Mouse (Mus musculus): ENCODE measurements around the gene Ear1. TPM values are rescaled to one million over a fixed set of nuclear protein-coding genes. Genes with fewer than 3 reads are reported as not detected.
"Not testable (repeated sequence)": the region's sequence is repeated elsewhere in the genome, so short reads cannot be mapped to it uniquely, and the experiment has no call there.

The Ear1 gene
- total RNA-seq, 2 experiments from 2014 or later = not detected

DNA sequence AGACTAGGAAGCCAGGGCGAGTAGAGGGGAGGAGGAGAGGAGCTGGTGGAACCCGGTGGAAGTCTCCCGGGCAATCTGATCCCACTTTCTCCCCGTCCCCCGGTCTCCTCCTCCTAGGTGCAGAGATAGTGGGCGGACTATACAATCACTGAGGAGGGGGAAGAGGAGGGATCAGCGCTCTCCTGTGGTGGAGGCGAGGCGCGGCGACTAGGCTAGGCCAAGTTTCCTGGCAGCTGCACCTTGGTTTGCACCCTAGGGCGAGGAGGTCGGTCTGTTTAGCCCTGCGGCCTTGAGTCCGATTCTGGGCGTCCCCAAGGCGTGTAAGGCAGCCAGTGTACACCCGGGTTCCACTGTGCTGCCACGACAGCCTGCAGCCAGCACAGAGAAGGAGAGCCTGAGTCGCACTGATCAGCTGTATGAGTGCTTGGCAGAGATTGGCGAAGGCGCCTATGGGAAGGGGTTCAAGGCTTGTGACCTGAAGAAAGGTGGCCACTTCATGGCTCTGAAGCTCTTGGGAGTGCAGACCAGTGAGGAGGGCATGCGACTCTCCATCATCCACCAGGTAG is 78.3 kb downstream of the Ear1 start:
- DNase-seq = not testable (repeated sequence)

DNA sequence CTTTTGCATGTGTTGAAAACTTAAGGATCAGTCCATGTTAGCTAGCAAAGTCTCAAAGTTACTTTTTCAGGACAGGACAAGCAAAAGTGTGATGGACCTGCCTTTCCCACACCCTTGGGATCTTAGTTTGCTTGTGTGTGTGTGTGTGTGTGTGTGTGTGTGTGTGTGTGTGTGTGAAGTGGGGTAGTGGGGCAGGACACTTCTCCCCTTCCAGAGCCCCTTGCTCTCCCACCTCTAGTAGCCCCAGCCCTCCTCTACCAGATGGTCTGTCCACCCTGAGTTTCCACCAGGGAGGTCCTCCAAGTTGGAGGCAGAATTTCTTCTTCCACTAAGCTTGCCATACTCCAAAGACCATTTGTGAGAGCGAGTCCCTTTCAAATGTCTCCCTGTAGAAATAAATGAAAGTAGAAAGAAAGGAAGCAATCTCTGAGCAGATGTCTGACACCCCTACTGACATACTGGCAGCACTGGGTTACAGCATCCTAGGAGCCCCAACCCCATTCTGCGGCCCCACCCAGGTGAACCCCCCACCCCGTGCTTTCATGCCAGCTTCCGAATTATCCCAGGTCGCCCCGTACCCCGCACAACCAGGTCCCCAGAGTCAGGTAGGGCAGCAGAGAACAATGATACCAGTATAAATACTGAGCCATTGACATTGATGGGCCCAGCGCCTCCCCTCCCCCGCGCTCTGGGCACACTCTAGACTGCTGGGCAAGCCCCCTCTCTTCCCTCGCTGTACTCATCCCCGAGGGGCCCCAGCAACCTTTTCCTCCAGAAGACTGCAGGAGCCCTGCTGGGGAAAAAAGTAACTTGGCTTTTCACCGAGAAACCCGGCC is 79.0 kb downstream of the Ear1 start:
- DNase-seq = no peak

DNA sequence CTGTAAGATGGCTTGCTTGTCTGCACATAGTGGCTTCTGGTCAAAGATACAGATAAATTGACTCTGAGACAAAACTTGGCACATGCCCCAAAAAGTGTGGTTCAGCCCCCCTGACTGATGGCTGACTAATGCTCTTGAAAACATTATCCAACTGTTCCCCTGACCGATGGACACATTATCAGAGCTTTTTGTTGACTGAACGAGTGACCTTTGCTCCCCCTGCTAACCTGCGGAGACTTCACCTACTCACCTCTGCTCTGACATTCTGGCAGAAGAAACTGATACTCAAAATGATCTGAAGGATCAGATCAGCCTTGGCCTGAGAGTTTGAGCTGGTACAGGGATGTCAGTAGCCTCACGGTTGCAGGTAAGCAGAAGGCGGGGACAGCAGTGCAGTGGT is 81.5 kb downstream of the Ear1 start:
- not testable (repeated sequence) for DNase-seq

DNA sequence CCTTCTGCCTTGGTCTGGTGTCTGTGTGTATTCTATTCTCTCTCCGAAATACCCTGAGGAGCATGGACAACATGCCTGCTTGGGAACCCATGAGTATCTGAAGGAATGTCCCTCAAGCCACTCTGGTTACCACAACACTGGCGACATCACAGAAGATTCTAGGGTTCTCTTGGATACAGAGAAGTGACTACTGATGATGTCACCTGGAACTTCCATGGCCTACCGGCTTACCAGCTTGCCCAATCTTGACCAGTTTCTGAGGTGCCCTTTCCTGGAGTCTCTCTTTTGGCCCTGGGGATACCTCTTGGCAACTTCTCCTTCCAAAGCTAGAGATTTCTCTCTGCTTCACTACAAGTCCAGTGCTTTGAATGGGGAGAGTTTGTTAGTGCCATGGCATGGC is 90.7 kb downstream of the Ear1 start, which contains the start of gene Gm8180:
Gene Gm8180 (minus strand): TSS at position 101 of the 400 bp plus-strand sequence.
- DNase-seq = not testable (repeated sequence)

Other genes with a start within 250 kb of the Ear1 start
- gene Gm8165, start 198.3 kb downstream of the Ear1 start, total RNA-seq (2021) = not detected
- under 1 TPM; 0.27 to 0.36 TPM for gene Gm7324, start 177.7 kb downstream of the Ear1 start, total RNA-seq (2021)
- not detected for gene Gm16506, start 148.0 kb downstream of the Ear1 start, total RNA-seq (2021)
- not detected for gene Gm6526, start 127.7 kb downstream of the Ear1 start, total RNA-seq (2021)
- gene Gm8180, start 90.8 kb downstream of the Ear1 start, total RNA-seq (2021) = not detected
- not detected for gene Ear10, start 48.0 kb upstream of the Ear1 start, total RNA-seq (2021)
- gene Gm8113, start 49.9 kb upstream of the Ear1 start, total RNA-seq (2021) = under 1 TPM in 1 of 2 experiments, not detected in 1; 0.28 TPM
- gene Ang5, start 81.6 kb upstream of the Ear1 start, total RNA-seq (2021) = not detected
- gene Ang6, start 126.8 kb upstream of the Ear1 start, total RNA-seq (2021) = not detected
- under 1 TPM in 1 of 2 experiments, not detected in 1; 0.40 TPM for gene Ear2, start 227.1 kb upstream of the Ear1 start, total RNA-seq (2021)
- not detected for gene Gm3327, start 248.3 kb upstream of the Ear1 start, total RNA-seq (2021)

Data from gastrocnemius, postnatal 25 days (tissue).